27 mouse cellular contexts compared by ENCODE assay signal in the genomic region with DNA sequence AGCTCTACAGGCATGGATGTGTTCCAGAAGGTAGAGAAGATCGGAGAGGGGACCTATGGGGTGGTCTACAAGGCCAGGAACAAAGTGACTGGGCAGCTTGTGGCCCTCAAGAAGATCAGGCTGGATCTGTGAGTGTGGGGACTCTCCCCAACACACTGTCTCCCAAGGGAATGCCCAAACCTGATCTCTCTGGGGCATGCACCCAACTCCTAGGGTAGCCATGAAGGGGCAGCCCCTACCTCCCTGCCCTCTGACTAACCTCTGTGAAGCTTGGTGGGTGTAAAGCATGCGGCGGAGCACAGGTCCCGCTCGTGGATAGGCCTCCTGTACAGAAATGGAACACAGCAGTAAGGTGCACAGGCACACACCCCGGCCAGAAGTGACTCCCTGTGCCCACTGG. TPM values are rescaled to one million over a fixed set of nuclear protein-coding genes. Genes with fewer than 3 reads are reported as not detected.
DNase-seq lines count a peak whose midpoint lies in the region; ATAC-seq and TF ChIP-seq lines count a peak whose summit lies in the region.
"Had no signal": no experiment of that assay in that cellular context is flagged by ENCODE, and none has a peak within 500 bp of the region (broad histone marks: within the 10 kb centered on the region; RNA-seq: fewer than 3 reads in every experiment).

No protein-coding gene starts in this region.

- WGBS in kidney, embryonic 14.5 days = 78% methylated on average over 6 of the region's 6 CpGs
- 88% methylated on average over 6 of the region's 6 CpGs for WGBS in stomach, embryonic 16.5 days
- WGBS in midbrain, embryonic 15.5 days = 96% methylated on average over 6 of the region's 6 CpGs
- WGBS in lung, postnatal 0 days = 92% methylated on average over 6 of the region's 6 CpGs

- H3K9me3 ChIP-seq in kidney, embryonic 14.5 days (ENCODE audit: control insufficient read depth, low read length) = no peaks in the 10 kb centered on the region
- no peaks in the 10 kb centered on the region for H3K9me3 ChIP-seq in E14TG2a.4 (ENCODE audit: low read length)
- H3K9me3 ChIP-seq in stomach, embryonic 16.5 days (replicated peaks; ENCODE audit: control insufficient read depth, low read length) = no peaks in the 10 kb centered on the region
- no peaks in the 10 kb centered on the region for H3K9me3 ChIP-seq in midbrain, embryonic 15.5 days
- H3K9me3 ChIP-seq in lung, postnatal 0 days (ENCODE audit: low read length) = no peaks in the 10 kb centered on the region
- H3K9me3 ChIP-seq: embryonic facial prominence, embryonic 13.5 days; forebrain, embryonic 12.5 days; forebrain, embryonic 15.5 days; heart, embryonic 12.5 days; heart, embryonic 15.5 days; hindbrain, embryonic 13.5 days; intestine, embryonic 15.5 days had no signal

- no peak for TF ChIP-seq EP300 in lung, postnatal 0 days (IDR thresholded peaks at IDR 0.05)

- DNase-seq in kidney, postnatal 14 days = no peak
- no peak for DNase-seq in lung, postnatal 0 days (ENCODE audit: low spot score)
- DNase-seq: adrenal gland, adult 2 months; adrenal gland, postnatal 14 days; cerebellum, adult 11 months; cerebellum, adult 2 months; cerebellum, adult 9-11 months; cerebellum, postnatal 25 days; gastrocnemius, postnatal 10 days; gastrocnemius, postnatal 36 days; heart, postnatal 10 days; heart, postnatal 36 days had no signal

- no peak for TF ChIP-seq CTCF in E14TG2a.4 (conservative IDR thresholded peaks at IDR 0.05; ENCODE audit: low read length)
- no peak for TF ChIP-seq CTCF in lung, postnatal 0 days (IDR thresholded peaks at IDR 0.05)

- H3K4me1 ChIP-seq in kidney, embryonic 14.5 days (ENCODE audit: control insufficient read depth, insufficient read depth, low read length) = peaks cover 15% of the 10 kb centered on the region; the same call in 1 of the 2 replicates
- H3K4me1 ChIP-seq in E14TG2a.4 (replicated peaks; ENCODE audit: low read depth, low read length) = peaks cover 60% of the 10 kb centered on the region
- H3K4me1 ChIP-seq in stomach, embryonic 16.5 days (ENCODE audit: control insufficient read depth, insufficient read depth, low read length) = peaks cover 26% of the 10 kb centered on the region
- H3K4me1 ChIP-seq in midbrain, embryonic 15.5 days = peaks cover 14% of the 10 kb centered on the region
- peaks cover 9% of the 10 kb centered on the region for H3K4me1 ChIP-seq in lung, postnatal 0 days (ENCODE audit: insufficient read depth, low read depth, low read length)

- H3K27me3 ChIP-seq in kidney, embryonic 14.5 days (ENCODE audit: control insufficient read depth, insufficient read depth, low read length) = peaks cover under 1% of the 10 kb centered on the region; the same call in 1 of the 2 replicates
- H3K27me3 ChIP-seq in E14TG2a.4 (ENCODE audit: insufficient read depth, low read length) = peaks cover 10% of the 10 kb centered on the region
- no peaks in the 10 kb centered on the region for H3K27me3 ChIP-seq in stomach, embryonic 16.5 days (ENCODE audit: control insufficient read depth, insufficient read depth, low read length)
- peaks cover 6% of the 10 kb centered on the region for H3K27me3 ChIP-seq in midbrain, embryonic 15.5 days (replicated peaks)
- H3K27me3 ChIP-seq in lung, postnatal 0 days (replicated peaks; ENCODE audit: insufficient read depth, low read length) = no peaks in the 10 kb centered on the region
- H3K27me3 ChIP-seq: intestine, embryonic 15.5 days had no signal

- no peak overlapping the region for H3K27ac ChIP-seq in kidney, embryonic 14.5 days (ENCODE audit: low read depth, low read length)
- 0 out of 2 replicates have a peak overlapping the region, but pooled peaks have one; percentile 36 for H3K27ac ChIP-seq in stomach, embryonic 16.5 days (ENCODE audit: low read length)
- no peak overlapping the region for H3K27ac ChIP-seq in midbrain, embryonic 15.5 days
- H3K27ac ChIP-seq in lung, postnatal 0 days (ENCODE audit: low read length) = no peak overlapping the region
- H3K27ac ChIP-seq: embryonic facial prominence, embryonic 13.5 days; forebrain, embryonic 12.5 days; forebrain, embryonic 15.5 days; heart, embryonic 15.5 days; hindbrain, embryonic 10.5 days; hindbrain, embryonic 13.5 days; intestine, embryonic 15.5 days had no signal

- no peak overlapping the region for H3K4me3 ChIP-seq in kidney, embryonic 14.5 days (ENCODE audit: low read length)
- H3K4me3 ChIP-seq in E14TG2a.4 (replicated peaks; ENCODE audit: low read length) = peak overlapping the region; percentile 63
- H3K4me3 ChIP-seq in stomach, embryonic 16.5 days (replicated peaks; ENCODE audit: low read length) = no peak overlapping the region
- no peak overlapping the region for H3K4me3 ChIP-seq in midbrain, embryonic 15.5 days
- no peak overlapping the region for H3K4me3 ChIP-seq in lung, postnatal 0 days (ENCODE audit: low read depth, low read length)
- H3K4me3 ChIP-seq: embryonic facial prominence, embryonic 13.5 days; erythroblast, embryonic 14.5 days; forebrain, embryonic 12.5 days; forebrain, embryonic 15.5 days; heart, embryonic 12.5 days; heart, embryonic 15.5 days; hindbrain, embryonic 10.5 days; hindbrain, embryonic 13.5 days; intestine, embryonic 15.5 days had no signal

- H3K36me3 ChIP-seq in kidney, embryonic 14.5 days (ENCODE audit: control insufficient read depth, insufficient read depth, low read length) = no peaks in the 10 kb centered on the region
- H3K36me3 ChIP-seq in E14TG2a.4 (ENCODE audit: insufficient read depth, low read length) = no peaks in the 10 kb centered on the region
- H3K36me3 ChIP-seq in stomach, embryonic 16.5 days (ENCODE audit: control insufficient read depth, insufficient read depth, low read length) = no peaks in the 10 kb centered on the region; the same call in 1 of the 2 replicates
- no peaks in the 10 kb centered on the region for H3K36me3 ChIP-seq in midbrain, embryonic 15.5 days (replicated peaks)
- no peaks in the 10 kb centered on the region for H3K36me3 ChIP-seq in lung, postnatal 0 days (ENCODE audit: insufficient read depth, low read length)
- H3K36me3 ChIP-seq: forebrain, embryonic 12.5 days; forebrain, embryonic 15.5 days; hindbrain, embryonic 10.5 days; intestine, embryonic 15.5 days had no signal

- no peak for ATAC-seq in kidney, embryonic 14.5 days (ENCODE audit: low FRiP score, low TSS enrichment)
- ATAC-seq in stomach, embryonic 16.5 days (ENCODE audit: insufficient read depth, low FRiP score) = no peak
- no peak for ATAC-seq in midbrain, embryonic 15.5 days (replicated peaks)
- no peak for ATAC-seq in lung, postnatal 0 days
- ATAC-seq: CD4-positive, CD25-positive, alpha-beta regulatory T cell, adult 4 months; forebrain, embryonic 15.5 days; hindbrain, embryonic 16.5 days; intestine, embryonic 15.5 days had no signal

- 0 out of 2 replicates have a peak overlapping the region, but pooled peaks have one; percentile 12 for H3K9ac ChIP-seq in kidney, embryonic 14.5 days (ENCODE audit: low read depth, low read length)
- 0 out of 2 replicates have a peak overlapping the region, but pooled peaks have one; percentile 9 for H3K9ac ChIP-seq in stomach, embryonic 16.5 days (ENCODE audit: low read length)
- H3K9ac ChIP-seq in midbrain, embryonic 15.5 days = no peak overlapping the region
- H3K9ac ChIP-seq in lung, postnatal 0 days (replicated peaks; ENCODE audit: low read depth) = no peak overlapping the region
- H3K9ac ChIP-seq: embryonic facial prominence, embryonic 13.5 days; forebrain, embryonic 12.5 days; forebrain, embryonic 15.5 days; heart, embryonic 12.5 days; heart, embryonic 15.5 days; hindbrain, embryonic 13.5 days; intestine, embryonic 15.5 days had no signal

- no peak overlapping the region for H3K4me2 ChIP-seq in kidney, embryonic 14.5 days (replicated peaks; ENCODE audit: low read depth, low read length)
- H3K4me2 ChIP-seq in stomach, embryonic 16.5 days (ENCODE audit: low read depth, low read length) = no peak overlapping the region
- no peak overlapping the region for H3K4me2 ChIP-seq in midbrain, embryonic 15.5 days
- H3K4me2 ChIP-seq in lung, postnatal 0 days (replicated peaks; ENCODE audit: low read depth, low read length) = no peak overlapping the region
- H3K4me2 ChIP-seq: embryonic facial prominence, embryonic 13.5 days; forebrain, embryonic 12.5 days; forebrain, embryonic 15.5 days; heart, embryonic 12.5 days; heart, embryonic 15.5 days; hindbrain, embryonic 13.5 days; intestine, embryonic 15.5 days had no signal

RNA-seq across cellular contexts. Expression of a gene that starts 17.1 kb away (rescaled TPM):
- polyA plus RNA-seq in kidney, embryonic 14.5 days (2014; fragmentation: Nextera tagmentation; extraction: Ambion mirVana) = 16.3 and 27.4 TPM in 2 replicates
- polyA plus RNA-seq in stomach, embryonic 16.5 days (2015; fragmentation: Nextera tagmentation; extraction: Ambion mirVana) = 50.8 and 61.0 TPM in 2 replicates
- polyA plus RNA-seq in midbrain, embryonic 15.5 days (2015; fragmentation: Nextera tagmentation; extraction: Ambion mirVana) = 63.0 and 64.0 TPM in 2 replicates
- polyA plus RNA-seq in lung, postnatal 0 days (2015; fragmentation: Nextera tagmentation; extraction: Ambion mirVana) = 31.7 and 33.5 TPM in 2 replicates

RNA-seq across cellular contexts. Expression of a gene that starts 17.3 kb away (rescaled TPM):
- 74.1 and 76.3 TPM in 2 replicates for polyA plus RNA-seq in kidney, embryonic 14.5 days (2014; fragmentation: Nextera tagmentation; extraction: Ambion mirVana)
- 74.7 and 78.2 TPM in 2 replicates for polyA plus RNA-seq in stomach, embryonic 16.5 days (2015; fragmentation: Nextera tagmentation; extraction: Ambion mirVana)
- polyA plus RNA-seq in midbrain, embryonic 15.5 days (2015; fragmentation: Nextera tagmentation; extraction: Ambion mirVana) = 86.7 and 92.5 TPM in 2 replicates
- polyA plus RNA-seq in lung, postnatal 0 days (2015; fragmentation: Nextera tagmentation; extraction: Ambion mirVana) = 74.7 and 79.0 TPM in 2 replicates

RNA-seq across cellular contexts. Expression of a gene that starts 21.9 kb away (rescaled TPM):
- 1.4 and 2.6 TPM in 2 replicates for polyA plus RNA-seq in kidney, embryonic 14.5 days (2014; fragmentation: Nextera tagmentation; extraction: Ambion mirVana)
- 19.2 and 23.5 TPM in 2 replicates for polyA plus RNA-seq in stomach, embryonic 16.5 days (2015; fragmentation: Nextera tagmentation; extraction: Ambion mirVana)
- polyA plus RNA-seq in midbrain, embryonic 15.5 days (2015; fragmentation: Nextera tagmentation; extraction: Ambion mirVana) = 0.84 and 0.96 TPM in 2 replicates
- polyA plus RNA-seq in lung, postnatal 0 days (2015; fragmentation: Nextera tagmentation; extraction: Ambion mirVana) = 2.9 and 4.2 TPM in 2 replicates
- polyA plus RNA-seq: CD4-positive, CD25-positive, alpha-beta regulatory T cell, adult 4 months had no signal

RNA-seq across cellular contexts. Expression of a gene that starts 48.0 kb away (rescaled TPM):
- polyA plus RNA-seq in kidney, embryonic 14.5 days (2014; fragmentation: Nextera tagmentation; extraction: Ambion mirVana) = 19.6 and 36.8 TPM in 2 replicates
- polyA plus RNA-seq in stomach, embryonic 16.5 days (2015; fragmentation: Nextera tagmentation; extraction: Ambion mirVana) = 28.0 and 31.4 TPM in 2 replicates
- 69.2 and 78.4 TPM in 2 replicates for polyA plus RNA-seq in midbrain, embryonic 15.5 days (2015; fragmentation: Nextera tagmentation; extraction: Ambion mirVana)
- polyA plus RNA-seq in lung, postnatal 0 days (2015; fragmentation: Nextera tagmentation; extraction: Ambion mirVana) = 11.9 and 16.6 TPM in 2 replicates

RNA-seq across cellular contexts. Expression of a gene that starts 58.0 kb away (rescaled TPM):
- polyA plus RNA-seq in kidney, embryonic 14.5 days (2014; fragmentation: Nextera tagmentation; extraction: Ambion mirVana) = 60.6 and 85.6 TPM in 2 replicates
- 85.5 and 89.4 TPM in 2 replicates for polyA plus RNA-seq in stomach, embryonic 16.5 days (2015; fragmentation: Nextera tagmentation; extraction: Ambion mirVana)
- polyA plus RNA-seq in midbrain, embryonic 15.5 days (2015; fragmentation: Nextera tagmentation; extraction: Ambion mirVana) = 62.4 and 63.5 TPM in 2 replicates
- polyA plus RNA-seq in lung, postnatal 0 days (2015; fragmentation: Nextera tagmentation; extraction: Ambion mirVana) = 43.0 and 47.4 TPM in 2 replicates

Comparison
In these comparisons a context has a peak if more than half of its experiments do, and no peak if none do; other contexts are left out.
1. H3K9ac ChIP-seq: peak in kidney, embryonic 14.5 days (single experiment) and stomach, embryonic 16.5 days (single experiment); none in midbrain, embryonic 15.5 days (single experiment) and lung, postnatal 0 days (single experiment).